Mouse (Mus musculus) embryonic stem cell, embryonic (primary cell): ENCODE results near the gene Pex11g.

Experiments
- CTCF ChIA-PET, 4 experiments: fragments of 300-600 bp in 2 of 4; fragments of 350-600 bp in 2 of 4; sonication (Branson Sonifier 250); formaldehyde crosslinking; loops; one replicate each; lab custom pipeline; 2022; ENCODE audit warnings: inconsistent platforms in 2 of 4; lab: Charles Lee
- POLR2A ChIA-PET, 4 experiments: fragments of 300-600 bp in 2 of 4; fragments of 350-600 bp in 2 of 4; sonication (Branson Sonifier 250); formaldehyde crosslinking; loops; one replicate each; lab custom pipeline; 2022; ENCODE audit warnings: antibody characterized with exemption in 4 of 4, inconsistent platforms in 1 of 4; lab: Charles Lee

The Pex11g gene

GRCm38 (mm10) chr8:3467006-3467885 lies at the start of gene Pex11g:
TSS of gene Pex11g (minus strand) at chr8:3467680.
- ChIA-PET CTCF (interaction anchor here in 3 of 4 experiments (0.6 to 6.8 kb wide), 12 partner anchors 28 to 786 kb away, joined by 3 to 43 read pairs (median 6); partner anchors contain the start of genes Fcor (in 2 of the 3), Snapc2 (in 1 of the 3) and Trappc5 (in 1 of the 3)), POLR2A (interaction anchor here (0.6 to 2.8 kb wide), 32 partner anchors 9 to 792 kb away, joined by 3 to 17 read pairs (median 4); partner anchors contain the start of genes Ctxn1 (in 1 of the 4), Fcor (in 1 of the 4), Mcoln1 (in 1 of the 4) and Pnpla6 (in 1 of the 4))

- CTCF ChIA-PET: interaction anchor here in 1 of 4 experiments (0.8 to 3.5 kb wide), 2 partner anchors 21 to 155 kb away, joined by 3 to 15 read pairs; partner anchors contain the start of gene Fcor
- POLR2A ChIA-PET: interaction anchor here (0.6 to 5.5 kb wide), 34 partner anchors 9 to 386 kb away, joined by 3 to 98 read pairs (median 6); partner anchors contain the start of genes Fcor (in 2 of the 4), Mcoln1 (in 2 of the 4) and Zfp358 (in 1 of the 4)
Observed at GRCm38 (mm10) chr8:3517117-3517495, 49.6 kb upstream of the Pex11g start.

- ChIA-PET CTCF (interaction anchor here in 2 of 4 experiments (0.8 to 3.5 kb wide), 4 partner anchors 20 to 159 kb away, joined by 3 to 15 read pairs (median 5); partner anchors contain the start of genes Fcor (in 1 of the 2) and Trappc5 (in 1 of the 2)), POLR2A (interaction anchor here (0.5 to 5.5 kb wide), 64 partner anchors 8 to 385 kb away, joined by 3 to 98 read pairs (median 4); partner anchors contain the start of genes Fcor (in 2 of the 4), Mcoln1 (in 2 of the 4), Zfp358 (in 2 of the 4) and C330021F23Rik (in 1 of the 4))
Observed at GRCm38 (mm10) chr8:3516450-3517116, 49.1 kb upstream of the Pex11g start.

- CTCF ChIA-PET: interaction anchor here in 3 of 4 experiments (0.6 to 3.5 kb wide), 8 partner anchors 16 to 160 kb away, joined by 3 to 15 read pairs (median 4); partner anchors contain the start of genes Fcor (in 3 of the 3) and Trappc5 (in 1 of the 3)
- POLR2A ChIA-PET: interaction anchor here (0.5 to 5.5 kb wide), 78 partner anchors 8 to 236 kb away, joined by 3 to 98 read pairs (median 4); partner anchors contain the start of genes Fcor (in 3 of the 4), Mcoln1 (in 3 of the 4), C330021F23Rik (in 2 of the 4) and Zfp358 (in 2 of the 4)
Observed at GRCm38 (mm10) chr8:3515771-3516417, 48.4 kb upstream of the Pex11g start.

GRCm38 (mm10) chr8:3515260-3515671 lies 47.8 kb upstream of the Pex11g start, which contains the start of gene Pnpla6:
TSS of gene Pnpla6 (plus strand) at chr8:3515384.
- ChIA-PET POLR2A (interaction anchor here (0.5 to 5.5 kb wide), 61 partner anchors 8 to 236 kb away, joined by 3 to 98 read pairs (median 5); partner anchors contain the start of genes Mcoln1 (in 4 of the 4), Fcor (in 3 of the 4), C330021F23Rik (in 2 of the 4) and Zfp358 (in 2 of the 4)), CTCF (interaction anchor here in 3 of 4 experiments (0.6 to 3.5 kb wide), 7 partner anchors 16 to 161 kb away, joined by 3 to 15 read pairs (median 4); partner anchors contain the start of genes Fcor (in 3 of the 3) and Trappc5 (in 1 of the 3))

DNA sequence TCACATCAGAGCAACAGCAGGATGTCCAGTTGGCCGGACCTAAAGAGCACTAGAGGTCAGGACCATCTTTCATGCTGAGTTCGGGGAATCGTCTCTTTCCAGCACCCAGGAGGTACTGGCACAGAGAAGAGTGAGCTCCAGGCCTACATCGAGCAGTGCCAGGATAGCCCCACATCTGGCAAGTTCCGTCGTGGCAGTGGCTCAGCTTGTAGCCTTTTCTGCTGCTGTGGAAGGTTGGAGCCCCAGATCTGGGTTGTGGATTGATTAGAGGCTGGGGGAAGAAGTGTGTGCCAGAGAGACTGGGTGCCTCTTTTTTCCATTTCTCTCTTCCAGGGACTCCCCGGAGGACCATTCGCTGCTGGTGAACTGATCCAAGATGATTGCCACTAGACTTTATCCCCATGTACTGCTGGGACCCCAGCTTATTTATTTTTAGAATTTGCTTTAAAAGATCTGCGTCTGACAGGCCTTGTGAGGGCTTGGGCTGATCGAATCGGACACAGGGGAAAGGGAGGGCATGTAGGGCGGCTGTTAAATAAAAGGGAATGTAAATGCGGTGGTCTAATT lies 47.3 kb upstream of the Pex11g start:
- ChIA-PET CTCF (interaction anchor here in 3 of 4 experiments (0.6 to 3.5 kb wide), 7 partner anchors 15 to 161 kb away, joined by 3 to 15 read pairs (median 4); partner anchors contain the start of genes Fcor (in 2 of the 3) and Trappc5 (in 1 of the 3)), POLR2A (interaction anchor here (0.5 to 5.5 kb wide), 52 partner anchors 8 to 235 kb away, joined by 3 to 98 read pairs (median 5); partner anchors contain the start of genes Mcoln1 (in 4 of the 4), Fcor (in 3 of the 4), C330021F23Rik (in 2 of the 4) and Zfp358 (in 2 of the 4))

- ChIA-PET POLR2A (interaction anchor here in 2 of 4 experiments (0.7 to 1.4 kb wide), 3 partner anchors 8 to 1431 kb away, joined by 3 to 5 read pairs (median 3); partner anchors contain the start of gene Mcoln1 (in 1 of the 2)), CTCF (no interaction called here)
Observed at GRCm38 (mm10) chr8:3507979-3508754, 40.7 kb upstream of the Pex11g start.

GRCm38 (mm10) chr8:3502217-3502616 lies 34.7 kb upstream of the Pex11g start:
- POLR2A ChIA-PET: interaction anchor here in 3 of 4 experiments (1.1 to 7.8 kb wide), 13 partner anchors 9 to 107 kb away, joined by 3 to 98 read pairs (median 7); partner anchors contain the start of genes Pnpla6 (in 3 of the 3), C330021F23Rik (in 1 of the 3), Pex11g (in 1 of the 3) and Zfp358 (in 1 of the 3)
- CTCF ChIA-PET: interaction anchor here in 1 of 4 experiments (0.8 to 1.2 kb wide), 3 partner anchors 55 to 63 kb away, joined by 3 to 10 read pairs (median 5); no protein-coding TSS in a partner anchor

DNA sequence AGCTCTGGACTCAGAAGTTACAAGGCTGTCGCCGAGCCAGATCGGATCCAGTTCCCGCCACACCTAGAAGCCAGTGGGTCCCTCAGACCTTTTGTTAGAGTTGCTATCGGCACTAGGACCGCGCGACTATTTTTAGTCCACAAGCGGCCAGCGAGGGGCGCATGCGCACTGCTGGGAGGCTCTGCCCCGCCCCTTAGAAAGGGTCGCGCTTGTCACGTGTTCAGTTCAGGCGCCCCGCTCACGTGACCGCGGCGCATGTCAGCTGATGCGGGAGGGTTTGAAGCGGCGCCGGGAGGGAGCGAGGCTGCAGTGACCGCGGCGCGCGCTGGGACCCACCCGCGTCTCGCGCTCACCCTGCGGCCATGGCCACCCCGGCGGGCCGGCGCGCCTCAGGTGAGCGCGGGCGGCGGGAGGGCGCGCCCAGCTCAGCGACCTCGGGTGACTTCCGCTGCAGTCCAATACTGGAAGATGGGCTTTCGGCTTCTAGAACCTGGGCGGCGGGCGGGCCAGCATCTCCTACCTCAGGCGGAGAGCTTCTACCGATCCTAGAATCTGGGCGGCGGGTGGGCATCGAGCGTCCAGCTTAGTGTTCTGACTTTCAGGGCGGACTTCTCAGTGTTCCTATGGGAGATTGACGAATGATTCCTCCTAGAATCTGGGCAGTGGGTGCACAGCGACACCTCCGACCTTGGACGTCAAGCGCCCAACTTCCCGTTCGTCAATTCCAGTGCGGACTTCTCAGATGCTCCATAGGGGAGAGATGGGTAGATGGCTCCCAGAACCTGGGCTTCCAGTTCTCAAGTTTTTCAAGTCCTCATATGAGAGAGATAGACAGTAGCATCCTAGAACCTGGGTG lies 33.0 kb upstream of the Pex11g start, which contains the start of gene Mcoln1:
Gene Mcoln1, plus strand, starts transcription at position 223 of the 856 bp plus-strand sequence.
- POLR2A ChIA-PET: interaction anchor here (0.6 to 7.8 kb wide), 64 partner anchors 8 to 176 kb away, joined by 3 to 98 read pairs (median 4); partner anchors contain the start of genes Pnpla6 (in 4 of the 4), C330021F23Rik (in 3 of the 4), Camsap3 (in 3 of the 4) and Pet100 (in 2 of the 4)
- CTCF ChIA-PET: interaction anchor here in 2 of 4 experiments (1.0 to 2.0 kb wide), 3 partner anchors 15 to 171 kb away, joined by 3 to 8 read pairs (median 4); partner anchors contain the start of genes Fcor (in 1 of the 2) and Pnpla6 (in 1 of the 2)

GRCm38 (mm10) chr8:3499751-3500150 lies 32.3 kb upstream of the Pex11g start:
- POLR2A ChIA-PET: interaction anchor here (0.7 to 7.8 kb wide), 41 partner anchors 8 to 176 kb away, joined by 3 to 98 read pairs (median 5); partner anchors contain the start of genes Pnpla6 (in 4 of the 4), C330021F23Rik (in 3 of the 4), Pet100 (in 2 of the 4) and Pex11g (in 1 of the 4)
- CTCF ChIA-PET: interaction anchor here in 2 of 4 experiments (0.9 to 2.0 kb wide), 3 partner anchors 15 to 176 kb away, joined by 3 to 8 read pairs (median 4); partner anchors contain the start of genes Fcor (in 1 of the 2), Pnpla6 (in 1 of the 2) and Trappc5 (in 1 of the 2)

DNA sequence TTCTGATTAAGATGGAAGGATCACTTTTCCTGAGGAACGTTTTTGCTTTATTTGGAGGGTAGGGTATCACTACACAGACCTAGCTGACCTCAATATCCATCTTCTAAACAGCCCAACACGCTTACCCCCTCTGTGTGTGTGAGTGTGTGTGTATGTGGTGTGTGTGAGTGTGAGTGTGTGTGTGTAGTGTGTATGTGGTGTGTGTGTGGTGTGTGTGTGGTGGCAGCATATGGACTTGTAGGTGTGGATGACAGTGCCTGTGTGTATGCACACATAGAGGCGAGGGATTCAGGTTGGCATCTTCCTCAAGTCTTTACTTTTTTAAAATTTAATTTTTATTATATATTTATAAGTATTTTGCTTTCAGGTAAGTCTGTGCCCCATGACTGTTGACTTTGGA lies 31.1 kb upstream of the Pex11g start:
- ChIA-PET CTCF (no interaction called here), POLR2A (no interaction called here)

GRCm38 (mm10) chr8:3496428-3496748 lies 28.9 kb upstream of the Pex11g start:
- ChIA-PET POLR2A (interaction anchor here (0.6 to 2.9 kb wide), 37 partner anchors 10 to 275 kb away, joined by 3 to 35 read pairs (median 4); partner anchors contain the start of genes C330021F23Rik (in 3 of the 4), Fcor (in 2 of the 4), Pnpla6 (in 2 of the 4) and Trappc5 (in 2 of the 4)), CTCF (interaction anchor here in 3 of 4 experiments (0.6 to 1.6 kb wide), 9 partner anchors 12 to 321 kb away, joined by 3 to 5 read pairs (median 3); partner anchors contain the start of genes Pex11g (in 1 of the 3) and Trappc5 (in 1 of the 3))
